Mouse (Mus musculus) bone marrow macrophage, adult 2 months (primary cell): ENCODE data around the gene Zic1.

ENCODE experiments used
- CTCF ChIP-seq: IDR thresholded peaks from 2 replicates; pipeline ENCODE4 v1.5.1; 2012; ENCODE audit warnings: low read depth, mild to moderate bottlenecking, low read length, moderate library complexity
- POLR2A ChIP-seq: IDR thresholded peaks from 2 replicates; pipeline ENCODE4 v1.6.1; 2012; ENCODE audit warnings: mild to moderate bottlenecking, low read depth, low read length, borderline replicate concordance

DNA sequence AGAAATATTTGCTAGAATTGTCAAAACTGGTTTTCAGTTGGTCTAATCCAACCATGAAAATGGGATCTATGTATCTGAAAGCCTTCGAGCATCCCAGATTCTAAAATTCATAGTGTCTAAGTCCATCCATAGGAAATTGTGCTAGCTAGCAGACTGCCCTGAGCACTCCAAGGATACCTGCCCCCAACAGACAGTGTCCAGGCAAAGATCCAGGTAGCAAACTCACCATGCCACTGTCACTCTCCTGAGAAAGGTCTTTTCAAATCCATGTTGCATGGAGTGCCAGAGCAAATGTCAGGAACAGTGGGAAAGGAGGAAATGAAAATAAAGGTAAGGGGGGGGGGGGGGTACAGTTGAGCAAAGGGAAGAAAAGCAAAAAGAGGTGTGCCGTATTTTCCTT, 18.0 kb downstream of the Zic1 start:
- TF ChIP-seq POLR2A, result no peak
- no peak for TF ChIP-seq CTCF
